Comparison of ENCODE assay signal across 6 mouse cellular contexts in the genomic region with DNA sequence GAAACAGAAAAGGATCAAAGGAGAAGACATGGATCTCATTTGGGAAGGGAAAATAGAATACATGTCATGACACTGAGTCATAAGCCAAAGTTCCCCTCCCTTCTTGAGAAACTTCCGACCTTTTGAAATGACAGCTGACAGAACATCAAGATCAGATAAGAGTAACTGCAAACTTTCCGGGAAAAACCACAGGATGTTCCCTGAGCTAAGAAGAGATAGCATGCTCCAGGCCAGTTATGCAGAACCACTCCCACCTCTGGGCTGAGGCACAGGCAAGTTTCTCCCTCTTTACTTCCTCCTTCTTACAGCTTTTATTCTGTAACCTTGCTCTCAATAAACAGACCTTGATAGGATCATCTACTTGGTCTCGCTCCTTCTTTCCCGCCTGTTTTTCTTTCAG.
DNase-seq lines count a peak whose midpoint lies in the region; TF ChIP-seq lines count a peak whose summit lies in the region.
"Not testable (repeated sequence)": the region's sequence is repeated elsewhere in the genome, so short reads cannot be mapped to it uniquely, and the experiment has no call there.

No protein-coding gene starts in this region.

- TF ChIP-seq POLR2A in testis, adult 2 months (IDR thresholded peaks at IDR 0.05; ENCODE audit: control insufficient read depth, low read depth, low read length): not testable (repeated sequence)

- TF ChIP-seq CTCF in testis, adult 2 months (IDR thresholded peaks at IDR 0.05; ENCODE audit: control insufficient read depth, insufficient read depth, insufficient replicate concordance, low read depth, low read length): not testable (repeated sequence)

- DNase-seq in 3134 (ENCODE audit: extremely low read depth, insufficient read length, low spot score) (peak; percentile 0), 416B (ENCODE audit: low read depth) (peak; percentile 76), MEL-GATA-1-ER (ENCODE audit: extremely low read depth, low read depth) (peak; percentile 28)
- peak; percentile 4 for DNase-seq in c-Kit-positive CD71-positive TER-119-positive erythroid progenitor cells, embryonic 14.5 days (ENCODE audit: low spot score)
- peak; percentile 3 for DNase-seq in lung, postnatal 36 days

- peak overlapping the region; percentile 48 for H3K4me3 ChIP-seq in testis, adult 2 months (ENCODE audit: control insufficient read depth, low read depth, low read length)

- not testable (repeated sequence) for H3K27ac ChIP-seq in testis, adult 2 months (ENCODE audit: control insufficient read depth, insufficient read depth, low read depth, low read length)

- H3K27me3 ChIP-seq in testis, adult 2 months (ENCODE audit: control insufficient read depth, insufficient read depth, low read length): not testable (repeated sequence)

- H3K4me1 ChIP-seq in testis, adult 2 months (ENCODE audit: control insufficient read depth, insufficient read depth, low read length): not testable (repeated sequence)

- H3K36me3 ChIP-seq in testis, adult 2 months (ENCODE audit: control insufficient read depth, insufficient read depth, low read length): not testable (repeated sequence)

Comparison
In these comparisons a context has a peak if more than half of its experiments do, and no peak if none do; other contexts are left out.
1. DNase-seq: peak in every context shown above with its lines; median percentile 76 in 416B; 28 in MEL-GATA-1-ER; 4 in c-Kit-positive CD71-positive TER-119-positive erythroid progenitor cells, embryonic 14.5 days; 3 in lung, postnatal 36 days; 0 in 3134.